7 mouse cellular contexts compared by ENCODE assay signal in genomic region chr1:105993601-105994209, GRCm38 (mm10). TPM values are rescaled to one million over a fixed set of nuclear protein-coding genes. Genes with fewer than 3 reads are reported as not detected.
DNase-seq lines count a peak whose midpoint lies in the region; ATAC-seq and TF ChIP-seq lines count a peak whose summit lies in the region.

No protein-coding gene starts in this region.

- H3K36me3 ChIP-seq in embryonic facial prominence, embryonic 10.5 days (replicated peaks) = no peaks in the 10 kb centered on the region; the same call in 1 of the 2 replicates
- H3K36me3 ChIP-seq in limb, embryonic 11.5 days (ENCODE audit: control insufficient read depth, insufficient read depth, low read length) = no peaks in the 10 kb centered on the region
- H3K36me3 ChIP-seq in midbrain, embryonic 13.5 days = no peaks in the 10 kb centered on the region
- no peaks in the 10 kb centered on the region for H3K36me3 ChIP-seq in small intestine, adult 2 months (ENCODE audit: control insufficient read depth, insufficient read depth, low read length)

- peak; percentile 94 for DNase-seq in adrenal gland, postnatal 10 days
- DNase-seq in embryonic facial prominence, embryonic 10.5 days (ENCODE audit: low spot score) = peak; percentile 94
- peak; percentile 99 for DNase-seq in heart, adult 11 months
- DNase-seq in kidney, adult 18-20 months = peak; percentile 90
- peak; percentile 89 for DNase-seq in limb, embryonic 11.5 days (ENCODE audit: low spot score)

- peaks cover 43% of the 10 kb centered on the region for H3K4me1 ChIP-seq in embryonic facial prominence, embryonic 10.5 days
- H3K4me1 ChIP-seq in limb, embryonic 11.5 days (ENCODE audit: control insufficient read depth, insufficient read depth, low read length) = peaks cover 12% of the 10 kb centered on the region
- H3K4me1 ChIP-seq in midbrain, embryonic 13.5 days (replicated peaks) = peaks cover 37% of the 10 kb centered on the region
- peaks cover 2% of the 10 kb centered on the region for H3K4me1 ChIP-seq in small intestine, adult 2 months (ENCODE audit: control insufficient read depth, insufficient read depth, insufficient read length, low read length)

- no peak for TF ChIP-seq CTCF in small intestine, adult 2 months (IDR thresholded peaks at IDR 0.05; ENCODE audit: extremely low read depth, insufficient read length, insufficient replicate concordance, low read depth, low read length)

- no peaks in the 10 kb centered on the region for H3K9me3 ChIP-seq in embryonic facial prominence, embryonic 10.5 days
- no peaks in the 10 kb centered on the region for H3K9me3 ChIP-seq in limb, embryonic 11.5 days (ENCODE audit: control insufficient read depth, low read length)
- H3K9me3 ChIP-seq in midbrain, embryonic 13.5 days = no peaks in the 10 kb centered on the region

- peak overlapping the region; percentile 61 for H3K4me2 ChIP-seq in limb, embryonic 11.5 days (ENCODE audit: low read depth, severe bottlenecking)
- peak overlapping the region; percentile 98 for H3K4me2 ChIP-seq in midbrain, embryonic 13.5 days (replicated peaks)

- peak overlapping the region; percentile 68 for H3K9ac ChIP-seq in limb, embryonic 11.5 days (ENCODE audit: low read length)
- H3K9ac ChIP-seq in midbrain, embryonic 13.5 days (replicated peaks) = peak overlapping the region; percentile 78

- WGBS in embryonic facial prominence, embryonic 10.5 days = under 1% methylated on average over 37 of the region's 37 CpGs
- WGBS in limb, embryonic 11.5 days = 0% methylated on average over 37 of the region's 37 CpGs
- under 1% methylated on average over 37 of the region's 37 CpGs for WGBS in midbrain, embryonic 13.5 days
- under 1% methylated on average over 30 of the region's 37 CpGs for WGBS in small intestine, adult 2 months

- 0 out of 2 replicates have a peak, but pooled peaks have one; percentile 24 for TF ChIP-seq POLR2A in small intestine, adult 2 months (IDR thresholded peaks at IDR 0.05; ENCODE audit: low read depth, low read length)

- peak; percentile 78 for ATAC-seq in limb, embryonic 11.5 days (ENCODE audit: insufficient number of reproducible peaks, low FRiP score, low TSS enrichment, low read depth)
- peak; percentile 72 for ATAC-seq in midbrain, embryonic 13.5 days

- H3K27me3 ChIP-seq in embryonic facial prominence, embryonic 10.5 days (replicated peaks; ENCODE audit: low read depth, poor library complexity, severe bottlenecking) = peaks cover 14% of the 10 kb centered on the region; the same call in 1 of the 2 replicates
- peaks cover 2% of the 10 kb centered on the region; the same call in 1 of the 2 replicates for H3K27me3 ChIP-seq in limb, embryonic 11.5 days (ENCODE audit: control insufficient read depth, insufficient read depth, low read length)
- H3K27me3 ChIP-seq in midbrain, embryonic 13.5 days = no peaks in the 10 kb centered on the region
- H3K27me3 ChIP-seq in small intestine, adult 2 months (ENCODE audit: control insufficient read depth, insufficient read depth, low read length) = no peaks in the 10 kb centered on the region

- H3K27ac ChIP-seq in embryonic facial prominence, embryonic 10.5 days (replicated peaks) = peak overlapping the region; percentile 90
- no peak overlapping the region for H3K27ac ChIP-seq in limb, embryonic 11.5 days (replicated peaks; ENCODE audit: low read depth, low read length)
- H3K27ac ChIP-seq in midbrain, embryonic 13.5 days = peak overlapping the region; percentile 39; the same call in 1 of the 2 replicates
- peak overlapping the region; percentile 58 for H3K27ac ChIP-seq in small intestine, adult 2 months (ENCODE audit: insufficient read depth, low read depth, low read length)

- peak overlapping the region; percentile 88 for H3K4me3 ChIP-seq in embryonic facial prominence, embryonic 10.5 days
- peak overlapping the region; percentile 59 for H3K4me3 ChIP-seq in limb, embryonic 11.5 days (ENCODE audit: low read depth, low read length)
- H3K4me3 ChIP-seq in midbrain, embryonic 13.5 days (replicated peaks) = peak overlapping the region; percentile 90
- H3K4me3 ChIP-seq in small intestine, adult 2 months (ENCODE audit: low read depth, low read length) = peak overlapping the region; percentile 94

RNA-seq across cellular contexts. Expression of gene Zcchc2, which starts 3.5 kb away (rescaled TPM):
- total RNA-seq in adrenal gland, postnatal 10 days (2021) = 10 to 100 TPM; 14.0 to 16.3 TPM
- 1.9 and 2.3 TPM in 2 replicates for polyA plus RNA-seq in embryonic facial prominence, embryonic 10.5 days (2016; fragmentation: Nextera tagmentation; extraction: Ambion mirVana)
- polyA plus RNA-seq in limb, embryonic 11.5 days (2014; fragmentation: Nextera tagmentation; extraction: Ambion mirVana) = 1.5 and 1.8 TPM in 2 replicates
- polyA plus RNA-seq in midbrain, embryonic 13.5 days (2015; fragmentation: Nextera tagmentation; extraction: Ambion mirVana) = 2.1 and 2.2 TPM in 2 replicates
- polyA plus RNA-seq in small intestine, adult 2 months (2012; rRNA removed) = 4.4 and 9.0 TPM in 2 replicates
